Mouse (Mus musculus) embryonic fibroblast, embryonic 13.5 days (primary cell): ENCODE measurements at regions not wholly inside any gene's neighbourhood (a gene's known extent, or its start where the extent isn't known, plus 50 kb on each side); places are given as distances from the start of the nearest gene placed in this dataset.

Experiments
- CTCF ChIP-seq: IDR thresholded peaks from 2 replicates; pipeline ENCODE4 v1.5.1; 2011; ENCODE audit warnings: mild to moderate bottlenecking, control low read depth, low read length, moderate library complexity, borderline replicate concordance; ENCODE audit not compliant: insufficient read depth
- POLR2A ChIP-seq: IDR thresholded peaks from 2 replicates; pipeline ENCODE4 v1.6.1; 2011; ENCODE audit warnings: low read depth, mild to moderate bottlenecking, control low read depth, low read length, moderate library complexity

- no peak for TF ChIP-seq POLR2A
- TF ChIP-seq CTCF = no peak
Measured at GRCm38 (mm10) chr11:22621868-22622267, 110.0 kb downstream of the Tmem17 start.
